Mouse (Mus musculus): ENCODE measurements around the gene Ubqln4.

DNA sequence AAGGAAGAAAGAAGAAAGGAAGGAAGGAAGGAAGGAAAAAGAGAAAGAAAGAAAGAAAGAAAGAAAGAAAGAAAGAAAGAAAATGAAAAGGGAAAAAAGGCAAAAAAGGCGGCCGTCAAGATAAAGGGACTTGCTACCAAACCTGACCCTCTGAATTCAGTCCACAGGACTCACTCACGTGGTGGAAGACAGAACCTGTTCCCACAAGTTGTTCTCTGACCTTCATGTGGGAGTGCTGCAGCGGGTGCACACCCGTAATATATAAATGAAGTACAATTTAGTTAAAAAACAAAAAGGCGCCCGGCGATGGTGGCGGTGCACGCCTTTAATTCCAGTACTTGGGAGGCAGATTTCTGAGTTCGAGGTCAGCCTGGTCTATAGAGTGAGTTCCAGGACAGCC, 24.9 kb upstream of the Ubqln4 start:
- TF ChIP-seq CTCF (IDR thresholded peaks at IDR 0.05; ENCODE audit: control insufficient read depth, insufficient read depth, insufficient replicate concordance, low read depth, low read length) (no peak), POLR2A (IDR thresholded peaks at IDR 0.05; ENCODE audit: control insufficient read depth, low read depth, low read length) (no peak)

All from testis, adult 2 months (tissue).